Mouse (Mus musculus) neural tube, embryonic 11.5 days (tissue): ENCODE measurements at regions not wholly inside any gene's neighbourhood (a gene's known extent, or its start where the extent isn't known, plus 50 kb on each side); places are given as distances from the start of the nearest gene placed in this dataset.

Experiments
- ATAC-seq: fragments of 200-750 bp; cut with Nextera tagmentation; 2 replicates; pipeline ENCODE4 v1.8.0; 2017; ENCODE audit warnings: moderate number of reproducible peaks, mild to moderate bottlenecking, moderate TSS enrichment, moderate library complexity; ENCODE audit not compliant: insufficient read depth, low FRiP score, low TSS enrichment
- DNase-seq: peaks from one replicate; pipeline ENCODE4 v3.0.0-alpha.2; 2015; ENCODE audit warnings: low spot score
- H3K27ac ChIP-seq: fragments of 300-500 bp; sonication (generic); 2 replicates; pipeline ENCODE4 v1.5.1; 2014; ENCODE audit warnings: low read depth, mild to moderate bottlenecking, low read length
- H3K27me3 ChIP-seq: fragments of 300-500 bp; sonication (generic); 2 replicates; pipeline ENCODE4 v1.6.1; 2014; ENCODE audit warnings: mild to moderate bottlenecking, low read length, mixed read lengths; ENCODE audit not compliant: control insufficient read depth, insufficient read depth
- H3K36me3 ChIP-seq: fragments of 300-500 bp; sonication (generic); 2 replicates; pipeline ENCODE4 v1.6.1; 2014; ENCODE audit warnings: mild to moderate bottlenecking, low read length, moderate library complexity, mixed read lengths; ENCODE audit not compliant: control insufficient read depth, insufficient read depth
- H3K4me1 ChIP-seq: fragments of 300-500 bp; sonication (generic); 2 replicates; pipeline ENCODE4 v1.6.1; 2014; ENCODE audit warnings: low read length, mixed read lengths; ENCODE audit not compliant: control insufficient read depth, insufficient read depth
- H3K4me2 ChIP-seq: fragments of 300-500 bp; sonication (generic); 2 replicates; pipeline ENCODE4 v1.6.1; 2014; ENCODE audit warnings: low read depth, mild to moderate bottlenecking, moderate library complexity
- H3K4me3 ChIP-seq: fragments of 300-500 bp; sonication (generic); 2 replicates; pipeline ENCODE4 v1.5.1; 2014; ENCODE audit warnings: low read depth, low read length
- H3K9ac ChIP-seq: fragments of 300-500 bp; sonication (generic); 2 replicates; pipeline ENCODE4 v1.6.1; 2014; ENCODE audit warnings: mild to moderate bottlenecking, low read length
- H3K9me3 ChIP-seq: fragments of 300-500 bp; sonication (generic); 2 replicates; pipeline ENCODE4 v1.6.1; 2016; ENCODE audit warnings: low read length; ENCODE audit not compliant: control insufficient read depth
- WGBS: fragments of 180-500 bp; shearing (Covaris S2); extraction: QIAGEN DNeasy Blood & Tissue Kit; methylation state at CpG from one replicate; pipeline ENCODE4 v1.1.7; 2014; 5-methylcytosine and 5-hydroxymethylcytosine counted together

DNA sequence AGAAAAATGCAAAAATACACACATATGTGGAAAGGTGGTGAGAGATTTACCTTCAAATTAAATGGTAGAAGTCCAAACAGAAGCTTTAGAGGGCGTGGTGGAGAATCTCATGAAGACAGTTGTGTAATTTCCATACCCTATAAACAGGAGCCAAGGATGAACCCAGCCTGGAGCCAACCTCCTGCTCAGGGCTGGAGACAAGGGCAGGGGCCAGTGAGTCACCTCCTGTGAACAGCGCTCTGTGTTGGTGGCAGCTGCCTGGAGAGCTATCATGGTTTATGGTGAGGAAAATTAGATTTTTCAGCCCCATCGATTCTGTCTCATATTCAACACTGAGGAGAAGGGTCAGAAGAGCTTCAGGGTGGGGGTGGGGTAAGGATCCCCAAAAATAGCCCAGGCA lies 261.1 kb downstream of the Agtpbp1 start:
- H3K4me1 ChIP-seq = no peaks in the 10 kb centered on the region
- no peak overlapping the region for H3K27ac ChIP-seq
- no peak for ATAC-seq
- WGBS = 63% methylated on average over 3 of the region's 3 CpGs
- H3K4me3 ChIP-seq = no peak overlapping the region
- H3K36me3 ChIP-seq = no peaks in the 10 kb centered on the region
- no peaks in the 10 kb centered on the region for H3K27me3 ChIP-seq
- no peaks in the 10 kb centered on the region for H3K9me3 ChIP-seq
- no peak for DNase-seq
- no peak overlapping the region for H3K4me2 ChIP-seq
- H3K9ac ChIP-seq = no peak overlapping the region

DNA sequence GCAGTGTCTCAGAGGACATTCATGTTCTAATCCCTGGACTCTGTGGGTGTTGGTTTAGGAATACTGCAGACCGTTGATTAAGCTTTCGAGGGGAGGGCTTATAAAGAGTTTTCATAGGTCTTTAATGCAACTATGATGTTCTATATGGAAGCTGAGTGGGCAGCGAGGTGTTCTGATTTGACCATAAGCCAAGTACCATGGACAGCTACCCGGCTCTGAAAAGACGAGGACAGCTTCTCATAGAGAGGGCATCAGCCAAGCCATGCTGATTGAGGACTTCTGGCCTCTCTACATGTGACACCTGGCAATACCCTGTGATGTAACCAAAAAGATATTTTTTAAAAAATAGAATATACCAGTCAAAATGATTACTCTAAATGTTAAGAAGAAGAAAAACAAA lies 261.6 kb downstream of the Agtpbp1 start:
- no peaks in the 10 kb centered on the region for H3K27me3 ChIP-seq
- 54% methylated on average over 5 of the region's 5 CpGs for WGBS
- no peak for ATAC-seq
- no peak for DNase-seq
- H3K4me1 ChIP-seq = no peaks in the 10 kb centered on the region
- H3K36me3 ChIP-seq = no peaks in the 10 kb centered on the region
- H3K27ac ChIP-seq = no peak overlapping the region
- no peaks in the 10 kb centered on the region for H3K9me3 ChIP-seq
- H3K9ac ChIP-seq = no peak overlapping the region
- H3K4me3 ChIP-seq = no peak overlapping the region
- no peak overlapping the region for H3K4me2 ChIP-seq

DNA sequence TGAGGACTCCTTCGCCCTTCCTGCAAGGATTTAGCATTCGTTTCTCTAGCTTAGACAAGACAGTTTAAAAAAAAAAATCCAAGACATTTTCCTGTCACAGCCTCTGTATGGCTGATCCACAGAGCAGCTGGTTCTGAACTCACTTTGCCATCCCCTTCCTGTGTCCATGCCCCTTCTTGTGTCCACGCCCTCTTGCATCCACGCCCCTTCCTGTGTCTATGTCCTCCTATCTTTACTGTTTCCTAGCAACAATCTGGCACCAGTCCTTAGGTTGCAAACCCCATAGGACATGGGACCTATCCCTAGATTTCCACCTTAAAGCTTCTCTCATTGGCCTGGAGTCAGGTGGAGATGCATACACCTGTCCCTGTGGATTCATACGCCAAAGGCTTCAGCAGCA lies 264.8 kb downstream of the Agtpbp1 start:
- H3K36me3 ChIP-seq = no peaks in the 10 kb centered on the region
- DNase-seq = no peak
- 85% methylated on average over 5 of the region's 5 CpGs for WGBS
- H3K4me1 ChIP-seq = no peaks in the 10 kb centered on the region
- no peak for ATAC-seq
- H3K9me3 ChIP-seq = no peaks in the 10 kb centered on the region
- no peaks in the 10 kb centered on the region for H3K27me3 ChIP-seq
- H3K27ac ChIP-seq = no peak overlapping the region
- no peak overlapping the region for H3K9ac ChIP-seq
- H3K4me3 ChIP-seq = no peak overlapping the region
- no peak overlapping the region for H3K4me2 ChIP-seq

DNA sequence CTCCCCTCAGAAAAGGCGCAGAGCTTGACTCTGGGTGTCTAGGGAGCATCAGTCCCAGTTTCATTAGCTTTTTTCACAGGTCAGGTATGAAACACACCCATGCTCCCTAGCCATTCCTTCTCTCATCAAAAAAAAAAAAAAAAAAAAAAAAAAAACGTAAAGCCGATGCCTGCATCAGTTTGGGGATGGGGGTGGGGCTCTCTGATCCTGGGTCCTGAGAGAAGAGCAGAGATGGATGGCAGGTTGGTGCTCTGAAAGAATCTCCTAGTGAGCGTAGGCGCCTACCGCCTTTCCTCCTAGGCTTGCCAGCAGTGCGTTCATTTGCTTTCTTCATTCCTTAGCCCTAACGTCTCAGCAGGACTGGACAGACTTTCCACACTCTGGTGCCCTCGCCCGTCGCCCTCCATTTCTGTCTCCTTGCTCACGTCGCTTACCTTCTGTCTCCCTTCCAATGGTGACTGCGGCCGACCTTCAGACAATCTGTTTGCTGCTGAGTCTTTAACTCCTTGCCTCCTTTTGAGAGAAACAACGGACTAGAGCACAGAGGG lies 267.5 kb downstream of the Agtpbp1 start:
- WGBS = 74% methylated on average over 16 of the region's 16 CpGs

DNA sequence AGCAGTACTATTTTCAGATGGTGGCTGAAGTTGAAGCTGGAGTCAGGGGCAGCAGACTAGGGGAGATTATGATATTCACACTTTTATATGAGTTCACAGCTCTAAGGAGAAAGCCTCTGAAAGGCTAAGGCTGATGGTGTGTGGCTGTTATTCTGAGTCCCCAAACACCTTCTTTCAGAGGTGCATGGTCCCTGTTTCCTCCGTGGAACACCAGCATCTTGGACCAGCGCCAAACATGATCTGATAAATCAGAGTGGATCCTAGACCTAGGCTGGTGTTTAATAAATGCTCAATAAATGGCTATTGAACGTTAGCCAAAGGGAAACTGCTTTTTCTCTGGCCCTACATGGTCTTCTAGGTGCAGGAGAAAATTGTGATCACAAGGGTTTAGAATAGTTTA lies 269.2 kb downstream of the Agtpbp1 start:
- Histone ChIP-seq H3K9ac (no peak overlapping the region), H3K4me1 (no peaks in the 10 kb centered on the region), H3K9me3 (no peaks in the 10 kb centered on the region), H3K4me3 (no peak overlapping the region), H3K27ac (no peak overlapping the region), H3K27me3 (no peaks in the 10 kb centered on the region), H3K4me2 (no peak overlapping the region), H3K36me3 (no peaks in the 10 kb centered on the region)
- DNase-seq (no peak), ATAC-seq (no peak)
- WGBS = 75% methylated on average over 3 of the region's 3 CpGs

More for the DNA sequence above, 267.5 kb downstream of the Agtpbp1 start:
- no peak for ATAC-seq
- no peaks in the 10 kb centered on the region for H3K36me3 ChIP-seq
- H3K4me2 ChIP-seq = no peak overlapping the region
- no peaks in the 10 kb centered on the region for H3K4me1 ChIP-seq
- H3K9ac ChIP-seq = no peak overlapping the region
- no peaks in the 10 kb centered on the region for H3K9me3 ChIP-seq
- H3K27me3 ChIP-seq = no peaks in the 10 kb centered on the region
- H3K4me3 ChIP-seq = no peak overlapping the region
- DNase-seq = no peak
- no peak overlapping the region for H3K27ac ChIP-seq

DNA sequence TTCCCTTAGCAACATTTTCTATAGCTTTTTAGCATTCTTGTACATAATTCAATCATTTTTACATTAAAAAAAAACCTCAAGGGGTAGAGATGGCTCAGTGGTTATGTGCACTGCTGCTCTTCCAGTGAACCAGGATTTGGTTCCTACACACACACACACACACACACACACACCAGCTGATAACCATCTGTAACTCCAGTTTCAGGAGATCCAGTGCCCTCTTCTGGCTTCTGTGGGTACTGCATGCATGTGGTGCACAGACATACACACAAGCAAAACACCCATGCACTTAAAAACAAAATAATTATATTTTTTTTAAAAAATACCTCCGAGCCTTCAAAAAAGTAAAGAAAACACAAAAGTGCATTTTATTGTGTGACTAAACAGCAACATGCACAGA lies 270.6 kb downstream of the Agtpbp1 start:
- WGBS = 71% methylated on average over 1 of the region's 1 CpGs
- Histone ChIP-seq H3K4me1 (no peaks in the 10 kb centered on the region), H3K4me2 (no peak overlapping the region), H3K36me3 (no peaks in the 10 kb centered on the region), H3K27me3 (no peaks in the 10 kb centered on the region), H3K9ac (no peak overlapping the region), H3K9me3 (no peaks in the 10 kb centered on the region), H3K4me3 (no peak overlapping the region), H3K27ac (no peak overlapping the region)
- ATAC-seq (no peak), DNase-seq (peak; percentile 30)

DNA sequence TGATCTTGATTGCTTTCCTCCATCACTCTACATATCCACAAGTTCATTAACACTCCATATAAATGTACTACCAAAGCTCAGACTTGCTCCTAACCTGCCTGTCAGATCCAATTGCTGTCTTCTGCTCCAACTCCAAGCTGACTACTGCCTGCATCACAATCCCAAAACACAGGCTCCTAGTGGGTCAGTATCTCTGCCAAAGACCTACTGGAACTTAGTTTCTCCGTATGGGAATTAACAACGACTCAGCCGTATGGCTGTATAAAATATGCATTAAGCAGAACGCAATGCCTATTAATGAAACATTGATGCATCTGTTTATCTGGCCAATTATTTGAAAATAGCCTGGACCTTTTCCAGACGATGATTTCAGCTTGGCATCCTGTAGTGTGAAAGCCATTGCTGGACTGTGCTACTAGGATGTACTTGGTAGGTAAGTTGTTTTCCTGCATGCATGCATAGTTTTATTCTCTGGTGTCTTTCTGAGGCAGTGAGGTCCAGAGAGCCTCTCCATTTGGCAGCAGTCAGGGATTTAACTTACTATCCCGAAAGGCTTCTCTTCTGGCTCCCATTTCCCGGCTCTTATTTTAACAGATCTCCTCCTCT lies 271.2 kb downstream of the Agtpbp1 start:
- Histone ChIP-seq H3K36me3 (no peaks in the 10 kb centered on the region), H3K4me1 (no peaks in the 10 kb centered on the region), H3K4me2 (no peak overlapping the region), H3K27ac (no peak overlapping the region), H3K9ac (no peak overlapping the region), H3K4me3 (no peak overlapping the region), H3K9me3 (no peaks in the 10 kb centered on the region), H3K27me3 (no peaks in the 10 kb centered on the region)
- DNase-seq = no peak
- no peak for ATAC-seq
- 94% methylated on average over 7 of the region's 7 CpGs for WGBS

DNA sequence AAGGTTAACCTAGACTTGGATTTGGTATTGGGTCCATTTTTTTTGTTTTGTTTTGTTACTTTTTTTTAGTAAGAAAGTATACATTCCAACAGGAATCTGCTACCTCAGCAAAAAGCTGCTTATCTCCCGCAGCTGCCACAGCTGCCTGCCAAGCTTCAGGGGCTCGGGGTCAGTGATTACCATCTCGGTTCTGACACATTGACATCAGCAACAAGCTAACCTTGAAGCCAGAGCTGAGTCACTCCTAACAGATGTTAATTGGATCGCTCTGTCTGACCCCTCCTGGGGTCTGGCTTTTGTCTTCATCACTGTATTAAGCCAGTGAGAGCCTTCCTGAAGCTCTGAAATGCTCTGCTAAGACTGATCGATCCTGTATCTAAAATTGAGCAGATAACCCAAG lies 292.1 kb downstream of the Agtpbp1 start:
- no peaks in the 10 kb centered on the region for H3K36me3 ChIP-seq
- H3K9ac ChIP-seq = no peak overlapping the region
- no peaks in the 10 kb centered on the region for H3K27me3 ChIP-seq
- DNase-seq (no peak), ATAC-seq (no peak)
- no peak overlapping the region for H3K4me2 ChIP-seq
- no peak overlapping the region for H3K4me3 ChIP-seq
- no peaks in the 10 kb centered on the region for H3K9me3 ChIP-seq
- WGBS = 18% methylated on average over 5 of the region's 5 CpGs
- H3K4me1 ChIP-seq = no peaks in the 10 kb centered on the region
- H3K27ac ChIP-seq = no peak overlapping the region

DNA sequence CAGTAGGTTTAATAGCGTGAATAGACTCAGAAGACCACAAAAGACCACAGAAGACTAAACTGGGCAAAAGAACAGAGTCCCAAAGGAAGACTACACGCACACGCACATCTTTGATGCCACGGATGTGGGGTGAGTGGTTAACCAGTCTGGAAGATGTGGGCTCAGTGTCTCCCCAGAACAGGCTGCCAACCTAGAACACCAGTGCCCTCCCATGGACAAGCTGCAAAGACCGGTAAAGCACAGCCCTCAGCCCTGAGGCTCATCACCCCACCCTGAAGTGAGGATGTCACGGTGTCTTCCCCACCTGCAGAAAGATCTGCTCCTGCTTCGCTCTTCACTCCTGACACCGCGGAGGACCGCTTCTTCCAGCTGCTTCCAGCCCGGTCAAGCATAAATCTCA lies 295.9 kb downstream of the Agtpbp1 start:
- DNase-seq (no peak), ATAC-seq (no peak)
- Histone ChIP-seq H3K4me2 (no peak overlapping the region), H3K27ac (no peak overlapping the region), H3K9me3 (no peaks in the 10 kb centered on the region), H3K9ac (no peak overlapping the region), H3K4me1 (no peaks in the 10 kb centered on the region), H3K27me3 (no peaks in the 10 kb centered on the region), H3K4me3 (no peak overlapping the region), H3K36me3 (no peaks in the 10 kb centered on the region)
- WGBS = 81% methylated on average over 11 of the region's 11 CpGs
